Mouse (Mus musculus): ENCODE results near the gene Rpl27.

Rpl27 gene

GRCm38 (mm10) chr11:101462583-101463440 lies 20.7 kb downstream of the Rpl27 start:
- no peak for TF ChIP-seq GATA4 (IDR thresholded peaks at IDR 0.05; ENCODE audit: insufficient replicate concordance, low read length)

GRCm38 (mm10) chr11:101464211-101465100 lies 22.4 kb downstream of the Rpl27 start, which contains the start of gene Rnd2:
Gene Rnd2 (plus strand): TSS chr11:101464999.
- no peak for TF ChIP-seq GATA4 (IDR thresholded peaks at IDR 0.05; ENCODE audit: insufficient replicate concordance, low read length)

GRCm38 (mm10) chr11:101465101-101465868 lies 23.2 kb downstream of the Rpl27 start:
- no peak for TF ChIP-seq GATA4 (IDR thresholded peaks at IDR 0.05; ENCODE audit: insufficient replicate concordance, low read length)

- TF ChIP-seq GATA4 (IDR thresholded peaks at IDR 0.05; ENCODE audit: insufficient replicate concordance, low read length), result no peak; the same call in 1 of the 2 replicates
Measured at GRCm38 (mm10) chr11:101465869-101466551, 23.9 kb downstream of the Rpl27 start, which contains the start of gene Vat1. Gene Vat1 (minus strand): TSS chr11:101466230.

- TF ChIP-seq GATA4 (IDR thresholded peaks at IDR 0.05; ENCODE audit: insufficient replicate concordance, low read length), result no peak
Measured at GRCm38 (mm10) chr11:101467477-101468262, 25.6 kb downstream of the Rpl27 start.

- no peak for TF ChIP-seq GATA4 (IDR thresholded peaks at IDR 0.05; ENCODE audit: insufficient replicate concordance, low read length)
Measured at GRCm38 (mm10) chr11:101468263-101468688, 26.2 kb downstream of the Rpl27 start.

GRCm38 (mm10) chr11:101468731-101469130 lies 26.6 kb downstream of the Rpl27 start:
- TF ChIP-seq GATA4 (IDR thresholded peaks at IDR 0.05; ENCODE audit: insufficient replicate concordance, low read length), result no peak

- TF ChIP-seq GATA4 (IDR thresholded peaks at IDR 0.05; ENCODE audit: insufficient replicate concordance, low read length), result no peak
Measured at GRCm38 (mm10) chr11:101469155-101469554, 27.1 kb downstream of the Rpl27 start.

GRCm38 (mm10) chr11:101470206-101470605 lies 28.1 kb downstream of the Rpl27 start:
- TF ChIP-seq GATA4 (IDR thresholded peaks at IDR 0.05; ENCODE audit: insufficient replicate concordance, low read length), result no peak

GRCm38 (mm10) chr11:101471926-101472325 lies 29.8 kb downstream of the Rpl27 start:
- no peak for TF ChIP-seq GATA4 (IDR thresholded peaks at IDR 0.05; ENCODE audit: insufficient replicate concordance, low read length)

GRCm38 (mm10) chr11:101472336-101472735 lies 30.2 kb downstream of the Rpl27 start:
- no peak for TF ChIP-seq GATA4 (IDR thresholded peaks at IDR 0.05; ENCODE audit: insufficient replicate concordance, low read length)

GRCm38 (mm10) chr11:101474298-101474697 lies 32.2 kb downstream of the Rpl27 start:
- no peak for TF ChIP-seq GATA4 (IDR thresholded peaks at IDR 0.05; ENCODE audit: insufficient replicate concordance, low read length)

GRCm38 (mm10) chr11:101477194-101477551 lies 35.1 kb downstream of the Rpl27 start:
- TF ChIP-seq GATA4 (IDR thresholded peaks at IDR 0.05; ENCODE audit: insufficient replicate concordance, low read length), result no peak
